Mouse (Mus musculus): ENCODE measurements at regions not wholly inside any gene's neighbourhood (a gene's known extent, or its start where the extent isn't known, plus 50 kb on each side); places are given as distances from the start of the nearest gene placed in this dataset.

- no peak for DNase-seq (ENCODE audit: low read depth, low spot score)
Observed at GRCm38 (mm10) chr4:5206394-5207099, 413.4 kb upstream of the Impad1 start.

GRCm38 (mm10) chr4:5205328-5206208, 412.4 kb upstream of the Impad1 start:
- DNase-seq (ENCODE audit: low read depth, low spot score), result peak; percentile 23

DNA sequence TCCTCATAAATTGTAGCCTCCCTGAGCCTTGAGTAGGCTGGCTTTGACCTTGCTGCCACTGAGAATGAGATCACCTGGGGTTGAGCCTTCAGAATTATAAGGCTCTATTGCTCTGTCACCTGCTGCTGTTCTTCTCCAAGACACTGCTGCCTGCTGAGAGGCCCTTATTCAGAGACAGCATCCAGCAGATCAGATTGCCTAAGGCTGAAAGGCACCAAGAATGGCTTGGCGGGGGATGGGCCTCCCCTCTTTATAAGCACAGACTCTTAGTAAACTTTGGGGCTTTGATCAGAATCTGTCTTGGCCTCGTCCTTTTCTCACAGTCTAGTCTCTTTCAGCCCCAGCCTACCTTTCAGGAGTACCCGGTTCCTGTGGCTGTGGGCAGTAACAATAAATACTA, 401.1 kb upstream of the Impad1 start:
- peak; percentile 12 for DNase-seq (ENCODE audit: low read depth, low spot score)

GRCm38 (mm10) chr4:5181591-5181990, 388.4 kb upstream of the Impad1 start:
- no peak for DNase-seq (ENCODE audit: low read depth, low spot score)

GRCm38 (mm10) chr4:5178991-5179693, 386.0 kb upstream of the Impad1 start:
- DNase-seq (ENCODE audit: low read depth, low spot score), result no peak

DNA sequence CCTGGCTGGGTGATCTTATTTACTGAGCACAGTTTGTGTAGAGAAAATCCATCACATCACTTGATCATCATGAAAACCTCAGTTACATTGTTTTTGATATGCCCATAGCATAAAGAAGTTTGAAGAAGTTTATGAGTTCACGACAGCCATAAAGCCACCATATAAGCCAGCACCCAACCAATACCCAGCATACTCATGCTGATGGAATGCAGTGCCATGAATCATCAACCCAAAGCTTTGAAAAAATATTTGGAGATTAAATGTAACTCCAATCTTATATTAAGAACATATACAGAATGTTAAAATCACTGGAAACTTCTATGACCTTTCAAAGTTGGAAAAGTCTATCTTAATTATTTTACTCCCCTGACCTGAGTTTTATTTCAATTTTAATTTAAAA, 372.1 kb upstream of the Impad1 start:
- no peak for DNase-seq (ENCODE audit: low read depth, low spot score)

GRCm38 (mm10) chr4:5160931-5161330, 367.8 kb upstream of the Impad1 start:
- DNase-seq (ENCODE audit: low read depth, low spot score), result no peak

DNA sequence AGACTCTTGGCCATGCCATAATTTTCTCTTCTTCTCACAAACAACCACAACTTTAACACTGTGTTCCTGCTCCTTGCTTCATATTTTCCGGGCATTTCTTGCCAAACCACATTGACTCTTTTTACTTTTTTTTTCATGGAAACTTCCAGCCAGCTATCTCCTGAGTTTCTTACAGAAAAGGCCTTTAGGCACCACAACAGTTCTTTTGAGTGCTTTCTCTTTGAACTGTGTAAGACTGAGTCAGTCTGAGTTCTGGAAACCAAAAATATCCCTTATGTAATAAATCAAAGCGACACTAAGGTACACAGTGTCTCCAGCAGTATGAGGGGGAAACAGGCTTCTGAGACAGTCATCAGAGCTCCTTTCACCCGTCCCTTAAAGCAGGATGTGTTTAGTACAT, 337.6 kb upstream of the Impad1 start:
- peak; percentile 8 for DNase-seq (ENCODE audit: low read depth, low spot score)

GRCm38 (mm10) chr4:5126059-5126458, 332.9 kb upstream of the Impad1 start:
- DNase-seq (ENCODE audit: low read depth, low spot score), result no peak

GRCm38 (mm10) chr4:5098411-5098810, 305.3 kb upstream of the Impad1 start:
- DNase-seq (ENCODE audit: low read depth, low spot score), result no peak

GRCm38 (mm10) chr4:5078723-5079122, 285.6 kb upstream of the Impad1 start:
- DNase-seq (ENCODE audit: low read depth, low spot score), result no peak

- no peak for DNase-seq (ENCODE audit: low read depth, low spot score)
Observed at GRCm38 (mm10) chr4:5074754-5075153, 281.6 kb upstream of the Impad1 start.

GRCm38 (mm10) chr4:5071243-5071642, 278.1 kb upstream of the Impad1 start:
- no peak for DNase-seq (ENCODE audit: low read depth, low spot score)

- no peak for DNase-seq (ENCODE audit: low read depth, low spot score)
Observed at GRCm38 (mm10) chr4:5059290-5059955, 266.3 kb upstream of the Impad1 start.

GRCm38 (mm10) chr4:5029929-5030328, 236.8 kb upstream of the Impad1 start:
- DNase-seq (ENCODE audit: low read depth, low spot score), result no peak

- DNase-seq (ENCODE audit: low read depth, low spot score), result no peak
Observed at GRCm38 (mm10) chr4:4987491-4987890, 194.3 kb upstream of the Impad1 start.

DNA sequence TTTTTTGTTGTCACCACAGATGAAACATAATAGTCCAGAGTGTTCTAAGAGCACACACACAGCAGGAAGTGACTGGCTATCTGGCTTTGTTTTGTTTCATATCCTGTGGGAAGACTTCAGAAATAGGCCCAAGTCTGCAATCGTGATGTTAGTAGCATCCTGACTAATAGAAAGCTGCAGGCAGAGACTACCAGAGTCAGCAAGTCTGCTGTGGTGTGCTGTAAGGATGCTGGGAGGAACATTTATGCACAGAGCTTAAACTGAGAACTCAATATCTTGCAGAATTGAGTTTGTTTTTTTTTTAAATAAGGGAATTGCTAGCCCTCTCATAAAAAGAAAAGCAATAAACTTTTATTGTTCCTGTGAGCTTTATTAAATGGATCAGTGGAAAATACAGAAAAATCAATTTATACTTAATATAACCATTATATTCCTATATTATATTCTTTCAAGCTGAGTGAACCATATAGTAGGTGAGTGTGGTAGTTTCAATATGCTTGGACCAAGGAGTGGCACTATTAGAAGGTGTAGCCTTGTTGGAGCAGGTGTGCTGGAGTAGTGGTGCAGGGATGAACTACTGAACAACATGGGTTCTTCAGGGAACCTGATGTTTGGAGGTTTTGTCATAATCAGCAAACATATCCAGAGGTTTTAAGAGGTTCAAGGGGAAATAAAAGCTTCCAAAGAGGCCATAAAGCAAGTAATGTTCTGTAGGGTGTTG, 190.5 kb upstream of the Impad1 start:
- DNase-seq (ENCODE audit: low read depth, low spot score), result no peak

- no peak for DNase-seq (ENCODE audit: low read depth, low spot score)
Observed at GRCm38 (mm10) chr4:4971800-4972319, 178.7 kb upstream of the Impad1 start.

DNA sequence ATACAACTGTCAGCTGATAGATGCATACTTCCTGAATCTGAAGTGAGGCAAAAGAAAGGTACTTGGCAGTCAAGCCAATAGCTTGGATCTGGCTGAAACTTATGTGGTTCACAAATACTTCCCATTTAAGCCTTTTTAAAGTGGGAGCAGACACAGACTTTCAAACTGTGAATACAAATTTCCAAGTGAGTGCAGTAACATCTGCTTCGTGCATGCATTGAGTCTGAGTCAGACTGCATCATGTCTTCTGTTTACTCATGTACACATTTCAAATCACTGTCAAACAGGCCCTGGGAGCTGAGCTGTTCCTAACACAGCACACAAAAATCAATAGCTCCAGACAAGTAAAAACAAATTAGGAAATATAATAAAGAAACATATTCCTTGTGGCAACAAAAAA, 155.8 kb upstream of the Impad1 start:
- no peak for DNase-seq (ENCODE audit: low read depth, low spot score)

GRCm38 (mm10) chr4:4944498-4944897, 151.3 kb upstream of the Impad1 start:
- DNase-seq (ENCODE audit: low read depth, low spot score), result no peak

- DNase-seq (ENCODE audit: low read depth, low spot score), result no peak
Observed at GRCm38 (mm10) chr4:4925741-4926140, 132.6 kb upstream of the Impad1 start.
